Mouse (Mus musculus): Measurements from ENCODE around the gene Zfp146. TPM values are rescaled to one million over a fixed set of nuclear protein-coding genes. Genes with fewer than 3 reads are reported as not detected.
A peak's percentile ranks its signal among the peaks of the same experiment; 100 is the strongest.

Gene Zfp146
- total and polyA plus RNA-seq, 3 experiments: 42.0 to 45.0 (median 43.1) TPM

DNA sequence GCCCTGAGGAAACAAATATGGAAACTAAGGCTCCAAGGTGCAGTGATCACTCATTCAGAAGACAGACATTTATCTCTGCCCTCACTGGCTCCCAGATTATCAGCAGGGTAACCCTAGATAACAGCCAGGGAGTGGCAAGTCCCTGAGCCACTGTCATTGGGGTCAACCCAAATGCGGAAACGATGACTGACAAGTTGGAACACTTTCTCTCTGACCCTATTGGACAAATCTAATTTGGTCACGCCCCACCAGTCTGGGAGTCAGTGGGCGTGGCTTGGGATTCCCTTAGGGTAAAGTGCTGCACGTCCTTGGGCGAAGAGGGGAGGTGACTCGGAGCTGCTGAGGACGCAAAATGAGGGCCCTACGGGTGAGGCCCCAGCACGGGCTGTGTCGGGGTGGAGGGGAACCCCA lies 14.3 kb upstream of the Zfp146 start, which contains the start of gene Cox7a1:
Cox7a1 (plus strand) TSS at position 266 of the 411 bp plus-strand sequence.
- DNase-seq (ENCODE audit: extremely low read depth): peak; percentile 95
- Histone ChIP-seq H3K36me3 (replicated peaks in 1 of 2; ENCODE audit: control insufficient read depth in 1 of 2, insufficient read depth in 1 of 2, low read length in 1 of 2) (peaks cover 35 to 49% of the 10 kb centered on the region in 2 experiments), H3K4me2 (ENCODE audit: insufficient read depth, low read depth, poor library complexity, severe bottlenecking) (peak within 1 kb of the TSS; percentile 25), H3K79me2 (replicated peaks; ENCODE audit: control insufficient read depth, extremely low read depth, insufficient read depth, poor library complexity, severe bottlenecking) (no peaks in the 10 kb centered on the region), H3K9me3 (replicated peaks; ENCODE audit: low read length) (no peaks in the 10 kb centered on the region), H3K4me1 (ENCODE audit: control insufficient read depth in 1 of 2, insufficient read depth in 2 of 2) (peaks cover 0 to 15% of the 10 kb centered on the region in 2 experiments; a peak in 3 of 4 replicates), H3K27ac (ENCODE audit: insufficient read depth, low read depth) (no peak within 1 kb of the TSS), H3K9ac (ENCODE audit: insufficient read depth, low read depth) (no peak within 1 kb of the TSS), H3K27me3 (replicated peaks) (no peaks in the 10 kb centered on the region), H3K4me3 (replicated peaks in 1 of 3; ENCODE audit: low read depth in 2 of 3, low read length in 2 of 3, poor library complexity in 1 of 3) (peak within 1 kb of the TSS in 2 of 3 experiments; percentile 21)
- dilution Hi-C loops (cut with MboI; ENCODE audit: extremely low pct_ligation_motif_present, extremely low pct_unique_long_range_greater_than_20kb, low sequenced_read_pairs) (no loop called here), in situ Hi-C loops (cut with MboI; ENCODE audit: low pct_ligation_motif_present, low pct_unique_long_range_greater_than_20kb, low sequenced_read_pairs) (loop anchor here (5.0 kb wide), 1 partner anchor 33 kb away; no protein-coding TSS in a partner anchor)
- TF ChIP-seq MAZ (IDR thresholded peaks at IDR 0.05; ENCODE audit: low read depth, low read length): no peak
- no peak for TF ChIP-seq CHD1 (IDR thresholded peaks at IDR 0.05; ENCODE audit: low read depth, low read length)
- TF ChIP-seq UBTF (IDR thresholded peaks at IDR 0.05; ENCODE audit: low read depth, low read length): no peak
- TF ChIP-seq ZC3H11A (IDR thresholded peaks at IDR 0.05; ENCODE audit: low read depth, low read length): no peak
- no peak for TF ChIP-seq MAFK (IDR thresholded peaks at IDR 0.05; ENCODE audit: insufficient replicate concordance, low read length)
- TF ChIP-seq MYC (IDR thresholded peaks at IDR 0.05; ENCODE audit: low read depth, low read length): no peak
- TF ChIP-seq KAT2A (IDR thresholded peaks at IDR 0.05; ENCODE audit: insufficient replicate concordance, low read length): no peak
- TF ChIP-seq POLR2AphosphoS2 (IDR thresholded peaks at IDR 0.05; ENCODE audit: low read depth, low read length): peak; percentile 71; the same call in 1 of the 2 replicates
- no peak for TF ChIP-seq USF2 (conservative IDR thresholded peaks at IDR 0.05; ENCODE audit: low read depth, low read length)
- no peak for TF ChIP-seq TCF12 (IDR thresholded peaks at IDR 0.05; ENCODE audit: low read depth, low read length)
- TF ChIP-seq ZNF384 (IDR thresholded peaks at IDR 0.05; ENCODE audit: low read depth, low read length): no peak
- TF ChIP-seq ZKSCAN1 (IDR thresholded peaks at IDR 0.05; ENCODE audit: borderline replicate concordance, low read depth, low read length): no peak
- TF ChIP-seq USF1 (IDR thresholded peaks at IDR 0.05; ENCODE audit: low read depth, low read length): no peak
- no peak for TF ChIP-seq NRF1 (IDR thresholded peaks at IDR 0.05; ENCODE audit: low read depth, low read length)
- TF ChIP-seq HCFC1 (IDR thresholded peaks at IDR 0.05; ENCODE audit: low read depth, low read length): no peak
- TF ChIP-seq EP300 (IDR thresholded peaks at IDR 0.05; ENCODE audit: low read length): no peak
- TF ChIP-seq IRF4 (IDR thresholded peaks at IDR 0.05; ENCODE audit: low read depth, low read length): peak; percentile 47; the same call in 1 of the 2 replicates
- 0 out of 2 replicates have a peak, but pooled peaks have one; percentile 29 for TF ChIP-seq BHLHE40 (IDR thresholded peaks at IDR 0.05; ENCODE audit: low read depth, low read length)
- no peak for TF ChIP-seq MAX (IDR thresholded peaks at IDR 0.05; ENCODE audit: low read length)
- peak; percentile 48 for TF ChIP-seq POLR2A (IDR thresholded peaks at IDR 0.05; ENCODE audit: low read depth, low read length)
- peak; percentile 17; the same call in 1 of the 2 replicates for TF ChIP-seq MEF2A (IDR thresholded peaks at IDR 0.05; ENCODE audit: borderline replicate concordance, low read depth, low read length)
- no peak for TF ChIP-seq CTCF (conservative IDR thresholded peaks at IDR 0.05 in 1 of 2, IDR thresholded peaks at IDR 0.05 in 1 of 2; ENCODE audit: low read depth in 2 of 2, low read length in 2 of 2)
- no peak for TF ChIP-seq SMC3 (IDR thresholded peaks at IDR 0.05; ENCODE audit: low read depth, low read length)
- peak; percentile 72; the same call in 1 of the 2 replicates for TF ChIP-seq MXI1 (IDR thresholded peaks at IDR 0.05; ENCODE audit: low read depth, low read length)
- no peak for TF ChIP-seq NELFE (IDR thresholded peaks at IDR 0.05; ENCODE audit: low read depth, low read length)
- no peak for TF ChIP-seq JUN (IDR thresholded peaks at IDR 0.05; ENCODE audit: insufficient read depth, low read depth, low read length)
- TF ChIP-seq GABPA (IDR thresholded peaks at IDR 0.05; ENCODE audit: insufficient replicate concordance, low read depth, low read length): no peak
- peak; percentile 26; the same call in 1 of the 2 replicates for TF ChIP-seq SIN3A (IDR thresholded peaks at IDR 0.05; ENCODE audit: low read length)
- TF ChIP-seq JUND (conservative IDR thresholded peaks at IDR 0.05; ENCODE audit: low read depth, low read length): 0 out of 2 replicates have a peak, but pooled peaks have one; percentile 7
- no peak for TF ChIP-seq PAX5 (IDR thresholded peaks at IDR 0.05; ENCODE audit: low read length)
- no peak for TF ChIP-seq RCOR1 (conservative IDR thresholded peaks at IDR 0.05; ENCODE audit: low read depth, low read length)
- no peak for TF ChIP-seq ZMIZ1 (IDR thresholded peaks at IDR 0.05; ENCODE audit: low read depth, low read length)
- TF ChIP-seq ETS1 (conservative IDR thresholded peaks at IDR 0.05; ENCODE audit: low read depth, low read length): peak; percentile 16; the same call in 1 of the 2 replicates
- TF ChIP-seq CHD2 (IDR thresholded peaks at IDR 0.05; ENCODE audit: low read length): peak; percentile 48; the same call in 1 of the 2 replicates
- TF ChIP-seq E2F4 (IDR thresholded peaks at IDR 0.05; ENCODE audit: insufficient replicate concordance, low read depth, low read length): no peak
- no peak for TF ChIP-seq RAD21 (IDR thresholded peaks at IDR 0.05; ENCODE audit: low read depth, low read length)
- TF ChIP-seq TBP (conservative IDR thresholded peaks at IDR 0.05; ENCODE audit: low read depth, low read length): no peak
- peak; percentile 85 for TF ChIP-seq ELF1 (IDR thresholded peaks at IDR 0.05; ENCODE audit: low read depth, low read length)

Measured in CH12.LX (cell line).